Mouse (Mus musculus): ENCODE measurements around the gene Prkar2a.

The Prkar2a gene

GRCm38 (mm10) chr9:108692226-108693041 lies 3.3 kb downstream of the Prkar2a start:
- peak; percentile 32 to 45 for DNase-seq (ENCODE audit: low read depth in 2 of 2, low spot score in 2 of 2)

- DNase-seq (ENCODE audit: low read depth in 2 of 2, low spot score in 2 of 2): no peak
Observed at GRCm38 (mm10) chr9:108693946-108694345, 4.8 kb downstream of the Prkar2a start.

GRCm38 (mm10) chr9:108694533-108694932 lies 5.4 kb downstream of the Prkar2a start:
- no peak for DNase-seq (ENCODE audit: low read depth in 2 of 2, low spot score in 2 of 2)

GRCm38 (mm10) chr9:108702476-108702875 lies 13.4 kb downstream of the Prkar2a start:
- no peak for DNase-seq (ENCODE audit: low read depth in 2 of 2, low spot score in 2 of 2)

- no peak for DNase-seq (ENCODE audit: low read depth in 2 of 2, low spot score in 2 of 2)
Observed at GRCm38 (mm10) chr9:108703373-108704110, 14.4 kb downstream of the Prkar2a start.

GRCm38 (mm10) chr9:108704591-108704990 lies 15.5 kb downstream of the Prkar2a start:
- DNase-seq (ENCODE audit: low read depth in 2 of 2, low spot score in 2 of 2): no peak

GRCm38 (mm10) chr9:108707212-108707611 lies 18.1 kb downstream of the Prkar2a start:
- no peak for DNase-seq (ENCODE audit: low read depth in 2 of 2, low spot score in 2 of 2)

- no peak for DNase-seq (ENCODE audit: low read depth in 2 of 2, low spot score in 2 of 2)
Observed at GRCm38 (mm10) chr9:108708833-108709232, 19.7 kb downstream of the Prkar2a start.

GRCm38 (mm10) chr9:108710767-108711166 lies 21.7 kb downstream of the Prkar2a start:
- no peak for DNase-seq (ENCODE audit: low read depth in 2 of 2, low spot score in 2 of 2)

- DNase-seq (ENCODE audit: low read depth in 2 of 2, low spot score in 2 of 2): no peak
Observed at GRCm38 (mm10) chr9:108716199-108716598, 27.1 kb downstream of the Prkar2a start.

GRCm38 (mm10) chr9:108723751-108724150 lies 34.6 kb downstream of the Prkar2a start:
- no peak for DNase-seq (ENCODE audit: low read depth in 2 of 2, low spot score in 2 of 2)

- DNase-seq (ENCODE audit: low read depth in 2 of 2, low spot score in 2 of 2): no peak
Observed at GRCm38 (mm10) chr9:108726116-108726515, 37.0 kb downstream of the Prkar2a start.

- DNase-seq (ENCODE audit: low read depth in 2 of 2, low spot score in 2 of 2): no peak
Observed at GRCm38 (mm10) chr9:108729050-108729449, 39.9 kb downstream of the Prkar2a start.

GRCm38 (mm10) chr9:108732462-108732861 lies 43.3 kb downstream of the Prkar2a start:
- DNase-seq (ENCODE audit: low read depth in 2 of 2, low spot score in 2 of 2): no peak

- DNase-seq (ENCODE audit: low read depth in 2 of 2, low spot score in 2 of 2): no peak
Observed at GRCm38 (mm10) chr9:108734626-108735025, 45.5 kb downstream of the Prkar2a start.

GRCm38 (mm10) chr9:108739239-108739638 lies 50.1 kb downstream of the Prkar2a start:
- DNase-seq (ENCODE audit: low read depth in 2 of 2, low spot score in 2 of 2): no peak

GRCm38 (mm10) chr9:108740062-108740461 lies 50.9 kb downstream of the Prkar2a start:
- DNase-seq (ENCODE audit: low read depth in 2 of 2, low spot score in 2 of 2): no peak

- DNase-seq (ENCODE audit: low read depth in 2 of 2, low spot score in 2 of 2): no peak
Observed at GRCm38 (mm10) chr9:108742048-108742447, 52.9 kb downstream of the Prkar2a start.

GRCm38 (mm10) chr9:108746876-108747499 lies 57.9 kb downstream of the Prkar2a start:
- DNase-seq (ENCODE audit: low read depth in 2 of 2, low spot score in 2 of 2): no peak

- DNase-seq (ENCODE audit: low read depth in 2 of 2, low spot score in 2 of 2): no peak
Observed at GRCm38 (mm10) chr9:108747694-108748093, 58.6 kb downstream of the Prkar2a start.

- no peak for DNase-seq (ENCODE audit: low read depth in 2 of 2, low spot score in 2 of 2)
Observed at GRCm38 (mm10) chr9:108748600-108749183, 59.6 kb downstream of the Prkar2a start.

Measured in CD8-positive naive resting alpha-beta T cell, adult 2 months (primary cell).